Mouse (Mus musculus) liver, embryonic 15.5 days (tissue): ENCODE measurements around the gene Eml4. TPM values are rescaled to one million over a fixed set of nuclear protein-coding genes. Genes with fewer than 3 reads are reported as not detected.
A peak's percentile ranks its signal among the peaks of the same experiment; 100 is the strongest.

Source experiments
- ATAC-seq: fragments of 200-750 bp; cut with Nextera tagmentation; 2 replicates; pipeline ENCODE4 v1.8.0; 2017; ENCODE audit warnings: moderate number of reproducible peaks, mild to moderate bottlenecking, moderate library complexity; ENCODE audit not compliant: insufficient read depth
- H3K27ac ChIP-seq: fragments of 300-500 bp; sonication (generic); replicated peaks from 2 replicates; pipeline ENCODE4 v1.5.1; 2015; ENCODE audit warnings: mild to moderate bottlenecking, inconsistent platforms
- H3K27me3 ChIP-seq: fragments of 300-500 bp; sonication (generic); 2 replicates; pipeline ENCODE4 v1.6.1; 2015; ENCODE audit warnings: mild to moderate bottlenecking, inconsistent platforms
- H3K36me3 ChIP-seq: fragments of 300-500 bp; sonication (generic); replicated peaks from 2 replicates; pipeline ENCODE4 v1.6.1; 2015; ENCODE audit warnings: moderate library complexity, mild to moderate bottlenecking, inconsistent platforms
- H3K4me1 ChIP-seq: fragments of 300-500 bp; sonication (generic); replicated peaks from 2 replicates; pipeline ENCODE4 v1.6.1; 2015; ENCODE audit warnings: inconsistent platforms
- H3K4me2 ChIP-seq: fragments of 300-500 bp; sonication (generic); 2 replicates; pipeline ENCODE4 v1.6.1; 2015; ENCODE audit warnings: moderate library complexity, mild to moderate bottlenecking, inconsistent platforms
- H3K4me3 ChIP-seq: fragments of 300-500 bp; sonication (generic); replicated peaks from 2 replicates; pipeline ENCODE4 v1.5.1; 2015; ENCODE audit warnings: mild to moderate bottlenecking, inconsistent platforms
- H3K9ac ChIP-seq: fragments of 300-500 bp; sonication (generic); 2 replicates; pipeline ENCODE4 v1.6.1; 2015; ENCODE audit warnings: moderate library complexity, mild to moderate bottlenecking, inconsistent platforms
- H3K9me3 ChIP-seq: fragments of 300-500 bp; sonication (generic); replicated peaks from 2 replicates; pipeline ENCODE4 v1.6.1; 2016; ENCODE audit warnings: inconsistent platforms
- WGBS: fragments of 180-500 bp; shearing (Covaris S2); methylation state at CpG from one replicate; pipeline ENCODE4 v1.1.7; 2015; ENCODE audit warnings: mixed read lengths; ENCODE audit not compliant: insufficient replicate concordance; 5-methylcytosine and 5-hydroxymethylcytosine counted together
- polyA plus RNA-seq: library from polyadenylated mRNA; unstranded; fragments of >200 nt; fragmentation: Nextera tagmentation; extraction: Ambion mirVana; gene quantifications from 2 replicates; pipeline ENCODE4 v1.2.1, GENCODE M21; 2015

Gene Eml4
- polyA plus RNA-seq, 1 experiment from 2014 or later, result 4.4 TPM

- no peak overlapping the region for H3K4me3 ChIP-seq
- H3K27me3 ChIP-seq, result no peaks in the 10 kb centered on the region
- H3K9ac ChIP-seq, result no peak overlapping the region
- 45% methylated on average over 2 of the region's 2 CpGs for WGBS
- ATAC-seq, result no peak
- H3K36me3 ChIP-seq, result no peaks in the 10 kb centered on the region
- H3K9me3 ChIP-seq, result no peaks in the 10 kb centered on the region
- peaks cover 10% of the 10 kb centered on the region; the same call in 1 of the 2 replicates for H3K4me1 ChIP-seq
- no peak overlapping the region for H3K27ac ChIP-seq
- no peak overlapping the region for H3K4me2 ChIP-seq
Measured at GRCm38 (mm10) chr17:83365130-83365529, 14.4 kb downstream of the Eml4 start.

GRCm38 (mm10) chr17:83365614-83366355 is 15.1 kb downstream of the Eml4 start:
- no peak for ATAC-seq
- H3K9me3 ChIP-seq, result no peaks in the 10 kb centered on the region
- H3K4me2 ChIP-seq, result no peak overlapping the region
- H3K9ac ChIP-seq, result no peak overlapping the region
- no peak overlapping the region for H3K4me3 ChIP-seq
- H3K27me3 ChIP-seq, result no peaks in the 10 kb centered on the region
- peak overlapping the region; percentile 33; the same call in 1 of the 2 replicates for H3K27ac ChIP-seq
- 39% methylated on average over 11 of the region's 11 CpGs for WGBS
- peaks cover 10% of the 10 kb centered on the region; the same call in 1 of the 2 replicates for H3K4me1 ChIP-seq
- no peaks in the 10 kb centered on the region for H3K36me3 ChIP-seq

- H3K4me1 ChIP-seq, result peaks cover 10% of the 10 kb centered on the region
- no peak overlapping the region for H3K4me2 ChIP-seq
- no peaks in the 10 kb centered on the region for H3K9me3 ChIP-seq
- no peak overlapping the region for H3K4me3 ChIP-seq
- H3K27ac ChIP-seq, result no peak overlapping the region
- no peak for ATAC-seq
- H3K27me3 ChIP-seq, result no peaks in the 10 kb centered on the region
- H3K9ac ChIP-seq, result no peak overlapping the region
- no peaks in the 10 kb centered on the region for H3K36me3 ChIP-seq
- WGBS, result 60% methylated on average over 5 of the region's 5 CpGs
Measured at GRCm38 (mm10) chr17:83367387-83367786, 16.7 kb downstream of the Eml4 start.

- no peaks in the 10 kb centered on the region; the same call in 1 of the 2 replicates for H3K4me1 ChIP-seq
- H3K9ac ChIP-seq, result no peak overlapping the region
- no peak overlapping the region for H3K27ac ChIP-seq
- no peak overlapping the region for H3K4me2 ChIP-seq
- no peak overlapping the region for H3K4me3 ChIP-seq
- H3K9me3 ChIP-seq, result no peaks in the 10 kb centered on the region
- no peaks in the 10 kb centered on the region for H3K27me3 ChIP-seq
- H3K36me3 ChIP-seq, result no peaks in the 10 kb centered on the region
- ATAC-seq, result no peak
Measured at GRCm38 (mm10) chr17:83374123-83374522, 23.4 kb downstream of the Eml4 start.

GRCm38 (mm10) chr17:83375848-83376247 is 25.1 kb downstream of the Eml4 start:
- no peak overlapping the region for H3K4me3 ChIP-seq
- no peak overlapping the region for H3K27ac ChIP-seq
- no peak overlapping the region for H3K9ac ChIP-seq
- no peaks in the 10 kb centered on the region for H3K9me3 ChIP-seq
- H3K4me2 ChIP-seq, result no peak overlapping the region
- no peaks in the 10 kb centered on the region for H3K27me3 ChIP-seq
- ATAC-seq, result no peak
- no peaks in the 10 kb centered on the region for H3K36me3 ChIP-seq
- 40% methylated on average over 3 of the region's 3 CpGs for WGBS
- no peaks in the 10 kb centered on the region; the same call in 1 of the 2 replicates for H3K4me1 ChIP-seq

GRCm38 (mm10) chr17:83376801-83377200 is 26.1 kb downstream of the Eml4 start:
- no peak overlapping the region for H3K27ac ChIP-seq
- no peak overlapping the region for H3K4me3 ChIP-seq
- H3K36me3 ChIP-seq, result no peaks in the 10 kb centered on the region
- H3K9me3 ChIP-seq, result no peaks in the 10 kb centered on the region
- H3K4me1 ChIP-seq, result no peaks in the 10 kb centered on the region
- no peaks in the 10 kb centered on the region for H3K27me3 ChIP-seq
- no peak overlapping the region for H3K4me2 ChIP-seq
- 63% methylated on average over 4 of the region's 4 CpGs for WGBS
- no peak for ATAC-seq
- no peak overlapping the region for H3K9ac ChIP-seq

- Histone ChIP-seq H3K27me3 (no peaks in the 10 kb centered on the region), H3K4me1 (peaks cover 2% of the 10 kb centered on the region; the same call in 1 of the 2 replicates), H3K4me3 (no peak overlapping the region), H3K27ac (no peak overlapping the region), H3K4me2 (no peak overlapping the region), H3K9ac (no peak overlapping the region), H3K36me3 (no peaks in the 10 kb centered on the region), H3K9me3 (no peaks in the 10 kb centered on the region)
- no peak for ATAC-seq
- WGBS, result 74% methylated on average over 10 of the region's 10 CpGs
Measured at GRCm38 (mm10) chr17:83377755-83378443, 27.2 kb downstream of the Eml4 start.

GRCm38 (mm10) chr17:83378444-83378762 is 27.7 kb downstream of the Eml4 start:
- Histone ChIP-seq H3K4me2 (no peak overlapping the region), H3K27ac (no peak overlapping the region), H3K4me1 (peaks cover 3% of the 10 kb centered on the region; the same call in 1 of the 2 replicates), H3K9ac (no peak overlapping the region), H3K27me3 (no peaks in the 10 kb centered on the region), H3K36me3 (no peaks in the 10 kb centered on the region), H3K4me3 (no peak overlapping the region), H3K9me3 (no peaks in the 10 kb centered on the region)
- ATAC-seq, result no peak
- 71% methylated on average over 4 of the region's 4 CpGs for WGBS

- ATAC-seq, result no peak
- no peak overlapping the region for H3K9ac ChIP-seq
- no peaks in the 10 kb centered on the region for H3K27me3 ChIP-seq
- H3K36me3 ChIP-seq, result no peaks in the 10 kb centered on the region
- peaks cover 3% of the 10 kb centered on the region; the same call in 1 of the 2 replicates for H3K4me1 ChIP-seq
- H3K4me2 ChIP-seq, result no peak overlapping the region
- 69% methylated on average over 2 of the region's 2 CpGs for WGBS
- no peak overlapping the region for H3K4me3 ChIP-seq
- H3K9me3 ChIP-seq, result no peaks in the 10 kb centered on the region
- H3K27ac ChIP-seq, result no peak overlapping the region
Measured at GRCm38 (mm10) chr17:83379366-83379765, 28.6 kb downstream of the Eml4 start.

GRCm38 (mm10) chr17:83379791-83380190 is 29.1 kb downstream of the Eml4 start:
- no peak overlapping the region for H3K4me2 ChIP-seq
- no peaks in the 10 kb centered on the region for H3K36me3 ChIP-seq
- 67% methylated on average over 3 of the region's 3 CpGs for WGBS
- H3K9me3 ChIP-seq, result no peaks in the 10 kb centered on the region
- H3K27me3 ChIP-seq, result no peaks in the 10 kb centered on the region
- no peak for ATAC-seq
- H3K9ac ChIP-seq, result no peak overlapping the region
- H3K4me3 ChIP-seq, result no peak overlapping the region
- peaks cover 3% of the 10 kb centered on the region; the same call in 1 of the 2 replicates for H3K4me1 ChIP-seq
- H3K27ac ChIP-seq, result no peak overlapping the region

GRCm38 (mm10) chr17:83382752-83383151 is 32.0 kb downstream of the Eml4 start:
- H3K9me3 ChIP-seq, result no peaks in the 10 kb centered on the region
- peaks cover 3% of the 10 kb centered on the region; the same call in 1 of the 2 replicates for H3K4me1 ChIP-seq
- no peak overlapping the region for H3K4me2 ChIP-seq
- H3K27ac ChIP-seq, result no peak overlapping the region
- WGBS, result 74% methylated on average over 5 of the region's 5 CpGs
- no peak for ATAC-seq
- no peak overlapping the region for H3K9ac ChIP-seq
- H3K27me3 ChIP-seq, result no peaks in the 10 kb centered on the region
- no peak overlapping the region for H3K4me3 ChIP-seq
- H3K36me3 ChIP-seq, result no peaks in the 10 kb centered on the region
